Mouse (Mus musculus): ENCODE data around the gene Fcgr1. TPM values are rescaled to one million over a fixed set of nuclear protein-coding genes. Genes with fewer than 3 reads are reported as not detected.
"Not testable (repeated sequence)": the region's sequence is repeated elsewhere in the genome, so short reads cannot be mapped to it uniquely, and the experiment has no call there.

The Fcgr1 gene
- polyA plus RNA-seq, 1 experiment from 2014 or later = 2.1 TPM

DNA sequence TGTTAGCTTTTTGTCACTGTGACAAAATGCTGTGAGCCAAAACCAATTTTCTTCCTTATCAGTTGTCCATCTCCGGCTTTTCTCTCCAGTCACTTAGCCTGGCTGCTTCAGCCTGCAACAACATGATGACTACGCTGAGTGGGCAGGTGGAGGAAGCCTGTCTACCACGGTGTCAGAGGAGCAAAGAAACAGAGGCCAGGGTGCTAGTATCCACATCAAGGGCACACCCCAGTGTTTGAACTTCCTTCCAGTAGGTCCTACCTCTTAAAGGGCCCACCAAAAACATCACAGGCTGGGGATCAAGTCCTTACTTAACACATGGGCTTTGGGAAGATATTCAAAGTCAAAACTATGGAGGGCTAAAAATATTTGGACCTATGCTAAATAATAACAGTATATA is 15.7 kb upstream of the Fcgr1 start:
- Histone ChIP-seq H3K4me2 (no peak overlapping the region), H3K36me3 (ENCODE audit: control insufficient read depth, insufficient read depth, low read length) (no peaks in the 10 kb centered on the region), H3K4me3 (ENCODE audit: low read depth, low read length) (no peak overlapping the region), H3K9me3 (ENCODE audit: control insufficient read depth, low read length) (no peaks in the 10 kb centered on the region), H3K27ac (ENCODE audit: low read depth, low read length) (no peak overlapping the region), H3K27me3 (ENCODE audit: control insufficient read depth, insufficient read depth, low read length) (no peaks in the 10 kb centered on the region), H3K9ac (ENCODE audit: low read length) (no peak overlapping the region), H3K4me1 (ENCODE audit: control insufficient read depth, insufficient read depth, low read length) (no peaks in the 10 kb centered on the region)
- ATAC-seq (ENCODE audit: low FRiP score) = no peak
- 74% methylated on average over 3 of the region's 3 CpGs for WGBS
- DNase-seq (ENCODE audit: low spot score, missing footprints) = no peak

GRCm38 (mm10) chr3:96306506-96306905 is 12.7 kb upstream of the Fcgr1 start:
- H3K4me1 ChIP-seq (ENCODE audit: control insufficient read depth, insufficient read depth, low read length) = no peaks in the 10 kb centered on the region
- H3K4me2 ChIP-seq = no peak overlapping the region
- ATAC-seq (ENCODE audit: low FRiP score) (no peak), DNase-seq (ENCODE audit: low spot score, missing footprints) (no peak)
- WGBS = 86% methylated on average over 9 of the region's 9 CpGs
- no peaks in the 10 kb centered on the region for H3K36me3 ChIP-seq (ENCODE audit: control insufficient read depth, insufficient read depth, low read length)
- no peak overlapping the region for H3K4me3 ChIP-seq (ENCODE audit: low read depth, low read length)
- H3K27me3 ChIP-seq (ENCODE audit: control insufficient read depth, insufficient read depth, low read length) = no peaks in the 10 kb centered on the region
- H3K27ac ChIP-seq (ENCODE audit: low read depth, low read length) = no peak overlapping the region
- H3K9me3 ChIP-seq (ENCODE audit: control insufficient read depth, low read length) = no peaks in the 10 kb centered on the region
- H3K9ac ChIP-seq (ENCODE audit: low read length) = no peak overlapping the region

DNA sequence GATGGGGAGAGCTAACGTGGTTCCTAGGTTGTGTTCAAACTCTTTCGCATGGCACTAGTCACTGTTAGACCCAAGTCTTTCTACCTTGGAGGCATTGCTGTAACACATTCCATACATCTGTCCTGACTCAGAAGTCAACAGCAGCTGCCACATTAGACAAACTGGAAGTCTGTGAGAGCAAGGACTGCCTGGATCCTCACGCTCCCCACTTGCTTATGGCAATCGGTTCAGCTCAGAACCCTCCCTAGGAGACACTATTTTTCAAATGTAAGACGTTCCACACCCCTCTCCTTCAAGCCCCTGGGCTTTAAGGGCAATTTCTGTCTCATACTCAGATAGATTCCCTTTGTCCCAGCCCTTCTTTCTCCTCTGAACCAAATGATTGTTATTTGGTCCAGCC is 8.3 kb upstream of the Fcgr1 start:
- DNase-seq (ENCODE audit: low spot score, missing footprints) = no peak
- 90% methylated on average over 5 of the region's 5 CpGs for WGBS
- no peak for ATAC-seq (ENCODE audit: low FRiP score)
- Histone ChIP-seq H3K4me1 (ENCODE audit: control insufficient read depth, insufficient read depth, low read length) (no peaks in the 10 kb centered on the region), H3K27me3 (ENCODE audit: control insufficient read depth, insufficient read depth, low read length) (no peaks in the 10 kb centered on the region), H3K36me3 (ENCODE audit: control insufficient read depth, insufficient read depth, low read length) (no peaks in the 10 kb centered on the region), H3K4me3 (ENCODE audit: low read depth, low read length) (no peak overlapping the region), H3K27ac (ENCODE audit: low read depth, low read length) (no peak overlapping the region), H3K9me3 (ENCODE audit: control insufficient read depth, low read length) (no peaks in the 10 kb centered on the region), H3K9ac (ENCODE audit: low read length) (no peak overlapping the region), H3K4me2 (no peak overlapping the region)

- no peak overlapping the region for H3K9ac ChIP-seq (ENCODE audit: low read length)
- no peaks in the 10 kb centered on the region for H3K36me3 ChIP-seq (ENCODE audit: control insufficient read depth, insufficient read depth, low read length)
- H3K9me3 ChIP-seq (ENCODE audit: control insufficient read depth, low read length) = no peaks in the 10 kb centered on the region
- H3K4me2 ChIP-seq = no peak overlapping the region
- H3K4me3 ChIP-seq (ENCODE audit: low read depth, low read length) = no peak overlapping the region
- no peaks in the 10 kb centered on the region for H3K27me3 ChIP-seq (ENCODE audit: control insufficient read depth, insufficient read depth, low read length)
- no peak overlapping the region for H3K27ac ChIP-seq (ENCODE audit: low read depth, low read length)
- ATAC-seq (ENCODE audit: low FRiP score) (no peak), DNase-seq (ENCODE audit: low spot score, missing footprints) (no peak)
- WGBS = 80% methylated on average over 26 of the region's 26 CpGs
- H3K4me1 ChIP-seq (ENCODE audit: control insufficient read depth, insufficient read depth, low read length) = no peaks in the 10 kb centered on the region
These were observed 7.1 kb upstream of the Fcgr1 start for GRCm38 (mm10) chr3:96300706-96301529.

DNA sequence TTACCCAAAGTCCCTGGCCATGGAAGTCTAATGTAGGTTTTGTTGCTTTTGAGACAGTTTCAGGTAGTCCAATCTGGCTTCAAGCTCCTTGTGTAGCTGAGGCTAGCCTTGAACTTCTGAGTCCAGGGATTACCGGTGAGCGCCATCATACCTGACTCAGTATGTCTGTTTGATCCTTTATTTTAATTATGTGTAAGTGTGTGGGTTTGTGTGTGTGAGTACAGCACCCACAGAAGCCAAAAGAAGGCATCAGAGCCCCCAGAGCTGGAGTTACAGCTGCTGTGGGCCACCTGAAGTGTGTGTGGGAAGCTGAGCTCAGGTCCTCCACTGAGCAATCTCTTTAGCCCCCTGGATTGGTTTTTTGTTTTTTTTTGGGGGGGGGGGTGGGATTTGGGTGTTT is 5.8 kb upstream of the Fcgr1 start:
- H3K4me2 ChIP-seq = no peak overlapping the region
- no peak for DNase-seq (ENCODE audit: low spot score, missing footprints)
- no peak for ATAC-seq (ENCODE audit: low FRiP score)
- WGBS = 96% methylated on average over 2 of the region's 2 CpGs
- no peaks in the 10 kb centered on the region for H3K27me3 ChIP-seq (ENCODE audit: control insufficient read depth, insufficient read depth, low read length)
- no peak overlapping the region for H3K4me3 ChIP-seq (ENCODE audit: low read depth, low read length)
- H3K9ac ChIP-seq (ENCODE audit: low read length) = no peak overlapping the region
- no peaks in the 10 kb centered on the region for H3K36me3 ChIP-seq (ENCODE audit: control insufficient read depth, insufficient read depth, low read length)
- H3K9me3 ChIP-seq (ENCODE audit: control insufficient read depth, low read length) = no peaks in the 10 kb centered on the region
- H3K4me1 ChIP-seq (ENCODE audit: control insufficient read depth, insufficient read depth, low read length) = no peaks in the 10 kb centered on the region
- H3K27ac ChIP-seq (ENCODE audit: low read depth, low read length) = no peak overlapping the region

DNA sequence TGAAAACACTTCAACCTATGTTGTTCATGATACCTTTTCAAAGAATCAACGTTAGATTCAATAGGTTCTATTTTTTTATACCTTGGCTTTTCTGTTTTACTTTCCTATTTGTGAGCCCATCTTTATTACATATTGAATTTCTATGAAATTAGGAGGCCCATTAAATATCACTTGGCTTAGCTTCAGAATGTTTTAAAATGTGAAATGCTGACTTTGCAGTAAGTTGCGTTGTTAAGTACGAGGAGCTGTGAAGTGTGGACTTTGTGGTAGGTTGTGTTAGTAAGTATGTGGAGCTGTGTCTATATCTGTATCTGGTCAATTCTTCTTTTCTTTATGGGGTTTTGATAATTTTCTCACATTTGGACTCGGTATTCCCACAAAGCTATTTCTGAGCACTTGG is 4.6 kb upstream of the Fcgr1 start:
- ATAC-seq (ENCODE audit: low FRiP score) (no peak), DNase-seq (ENCODE audit: low spot score, missing footprints) (no peak)
- Histone ChIP-seq H3K27me3 (ENCODE audit: control insufficient read depth, insufficient read depth, low read length) (no peaks in the 10 kb centered on the region), H3K9me3 (ENCODE audit: control insufficient read depth, low read length) (no peaks in the 10 kb centered on the region), H3K4me3 (ENCODE audit: low read depth, low read length) (no peak overlapping the region), H3K4me1 (ENCODE audit: control insufficient read depth, insufficient read depth, low read length) (no peaks in the 10 kb centered on the region), H3K4me2 (no peak overlapping the region), H3K36me3 (ENCODE audit: control insufficient read depth, insufficient read depth, low read length) (no peaks in the 10 kb centered on the region), H3K9ac (ENCODE audit: low read length) (no peak overlapping the region), H3K27ac (ENCODE audit: low read depth, low read length) (no peak overlapping the region)
- WGBS = 88% methylated on average over 4 of the region's 4 CpGs

DNA sequence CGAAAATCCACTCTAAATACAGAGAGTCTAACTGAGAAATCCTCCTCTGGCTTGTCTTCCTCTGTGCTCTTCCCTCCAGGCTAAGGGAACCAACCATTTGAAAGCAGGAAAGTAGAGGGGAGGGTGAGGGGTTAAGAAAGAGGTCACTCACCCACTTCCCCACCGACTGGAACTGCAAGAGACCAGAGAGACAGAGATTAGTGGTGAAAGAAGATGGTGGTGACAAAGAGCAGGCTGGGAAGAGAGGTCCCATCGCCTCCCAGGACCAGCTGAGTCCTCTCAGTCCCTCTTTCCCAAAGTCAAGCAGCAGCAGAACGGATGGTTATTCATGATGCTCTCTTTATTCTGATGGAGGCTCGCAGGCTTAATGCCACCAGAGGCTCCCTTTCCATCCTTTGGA is 401 bp downstream of the Fcgr1 start:
- no peaks in the 10 kb centered on the region for H3K27me3 ChIP-seq (ENCODE audit: control insufficient read depth, insufficient read depth, low read length)
- DNase-seq (ENCODE audit: low spot score, missing footprints) = no peak
- no peak for ATAC-seq (ENCODE audit: low FRiP score)
- no peaks in the 10 kb centered on the region for H3K4me1 ChIP-seq (ENCODE audit: control insufficient read depth, insufficient read depth, low read length)
- H3K9me3 ChIP-seq (ENCODE audit: control insufficient read depth, low read length) = no peaks in the 10 kb centered on the region
- no peak overlapping the region for H3K4me3 ChIP-seq (ENCODE audit: low read depth, low read length)
- no peak overlapping the region for H3K9ac ChIP-seq (ENCODE audit: low read length)
- H3K4me2 ChIP-seq = no peak overlapping the region
- no peaks in the 10 kb centered on the region for H3K36me3 ChIP-seq (ENCODE audit: control insufficient read depth, insufficient read depth, low read length)
- WGBS = 52% methylated on average over 5 of the region's 5 CpGs
- no peak overlapping the region for H3K27ac ChIP-seq (ENCODE audit: low read depth, low read length)

GRCm38 (mm10) chr3:96292641-96293040 is 1.1 kb downstream of the Fcgr1 start:
- no peaks in the 10 kb centered on the region for H3K4me1 ChIP-seq (ENCODE audit: control insufficient read depth, insufficient read depth, low read length)

GRCm38 (mm10) chr3:96290727-96291126 is 3.0 kb downstream of the Fcgr1 start:
- not testable (repeated sequence) for H3K27ac ChIP-seq (ENCODE audit: low read depth, low read length); H3K4me2 ChIP-seq; DNase-seq (ENCODE audit: low spot score, missing footprints); H3K9me3 ChIP-seq (ENCODE audit: control insufficient read depth, low read length); H3K4me1 ChIP-seq (ENCODE audit: control insufficient read depth, insufficient read depth, low read length); H3K27me3 ChIP-seq (ENCODE audit: control insufficient read depth, insufficient read depth, low read length); H3K36me3 ChIP-seq (ENCODE audit: control insufficient read depth, insufficient read depth, low read length); H3K4me3 ChIP-seq (ENCODE audit: low read depth, low read length); H3K9ac ChIP-seq (ENCODE audit: low read length); ATAC-seq (ENCODE audit: low FRiP score)
- 91% methylated on average over 3 of the region's 3 CpGs for WGBS

More at GRCm38 (mm10) chr3:96292641-96293040, 1.1 kb downstream of the Fcgr1 start:
- Histone ChIP-seq H3K27me3 (ENCODE audit: control insufficient read depth, insufficient read depth, low read length) (no peaks in the 10 kb centered on the region), H3K9ac (ENCODE audit: low read length) (no peak overlapping the region), H3K36me3 (ENCODE audit: control insufficient read depth, insufficient read depth, low read length) (no peaks in the 10 kb centered on the region), H3K27ac (ENCODE audit: low read depth, low read length) (no peak overlapping the region), H3K9me3 (ENCODE audit: control insufficient read depth, low read length) (no peaks in the 10 kb centered on the region), H3K4me2 (no peak overlapping the region), H3K4me3 (ENCODE audit: low read depth, low read length) (no peak overlapping the region)
- 70% methylated on average over 6 of the region's 6 CpGs for WGBS
- DNase-seq (ENCODE audit: low spot score, missing footprints) = no peak
- ATAC-seq (ENCODE audit: low FRiP score) = no peak
